ENCODE assay signal across 7 mouse cellular contexts in genomic region chr1:65010153-65010552, GRCm38 (mm10). TPM values are rescaled to one million over a fixed set of nuclear protein-coding genes. Genes with fewer than 3 reads are reported as not detected.
A peak's percentile ranks its signal among the peaks of the same experiment; 100 is the strongest.
DNase-seq lines count a peak whose midpoint lies in the region; ATAC-seq and TF ChIP-seq lines count a peak whose summit lies in the region.

No protein-coding gene starts in this region.

- H3K9ac ChIP-seq in forebrain, postnatal 0 days = no peak overlapping the region
- H3K9ac ChIP-seq in hindbrain, postnatal 0 days (replicated peaks; ENCODE audit: low read length) = no peak overlapping the region

- H3K4me1 ChIP-seq in forebrain, postnatal 0 days (ENCODE audit: insufficient read depth) = no peaks in the 10 kb centered on the region
- no peaks in the 10 kb centered on the region for H3K4me1 ChIP-seq in hindbrain, postnatal 0 days (ENCODE audit: insufficient read depth, low read length)

- peak; percentile 95 for ATAC-seq in forebrain, postnatal 0 days
- peak; percentile 90 for ATAC-seq in hindbrain, postnatal 0 days
- ATAC-seq in megakaryocyte-erythroid progenitor cell, adult 5-6 weeks (replicated peaks; ENCODE audit: low FRiP score, low TSS enrichment, poor library complexity, severe bottlenecking) = peak; percentile 98

- DNase-seq in NIH3T3 (ENCODE audit: low read depth) = peak; percentile 93
- DNase-seq in cerebellum, adult 11 months = peak; percentile 44
- DNase-seq in forebrain, postnatal 0 days = peak; percentile 87
- DNase-seq in hindbrain, postnatal 0 days (ENCODE audit: low spot score) = peak; percentile 94
- DNase-seq in layer of hippocampus, postnatal 36 days = peak; percentile 30 to 45
- peak; percentile 70 for DNase-seq in skeletal muscle tissue, adult 2 months (ENCODE audit: low read depth, low spot score)

- peak; percentile 99 for TF ChIP-seq CTCF in forebrain, postnatal 0 days (IDR thresholded peaks at IDR 0.05; ENCODE audit: low read depth)
- TF ChIP-seq CTCF in hindbrain, postnatal 0 days (IDR thresholded peaks at IDR 0.05; ENCODE audit: low read depth) = peak; percentile 99

- 11% methylated on average over 9 of the region's 9 CpGs for WGBS in forebrain, postnatal 0 days
- WGBS in hindbrain, postnatal 0 days = 10% methylated on average over 9 of the region's 9 CpGs

- H3K9me3 ChIP-seq in forebrain, postnatal 0 days (ENCODE audit: low read length) = no peaks in the 10 kb centered on the region
- no peaks in the 10 kb centered on the region for H3K9me3 ChIP-seq in hindbrain, postnatal 0 days (ENCODE audit: low read length)

- H3K27me3 ChIP-seq in forebrain, postnatal 0 days (ENCODE audit: insufficient read depth, low read length) = no peaks in the 10 kb centered on the region
- H3K27me3 ChIP-seq in hindbrain, postnatal 0 days (ENCODE audit: insufficient read depth, low read length) = no peaks in the 10 kb centered on the region

- H3K27ac ChIP-seq in forebrain, postnatal 0 days (ENCODE audit: low read depth, low read length) = no peak overlapping the region
- H3K27ac ChIP-seq in hindbrain, postnatal 0 days = no peak overlapping the region

- H3K4me2 ChIP-seq in forebrain, postnatal 0 days (ENCODE audit: low read depth) = no peak overlapping the region
- no peak overlapping the region for H3K4me2 ChIP-seq in hindbrain, postnatal 0 days (ENCODE audit: low read depth, low read length)

- no peaks in the 10 kb centered on the region for H3K36me3 ChIP-seq in forebrain, postnatal 0 days (ENCODE audit: insufficient read depth)
- no peaks in the 10 kb centered on the region for H3K36me3 ChIP-seq in hindbrain, postnatal 0 days (ENCODE audit: insufficient read depth, low read length)

- H3K4me3 ChIP-seq in forebrain, postnatal 0 days (ENCODE audit: low read depth, low read length) = no peak overlapping the region
- H3K4me3 ChIP-seq in hindbrain, postnatal 0 days (ENCODE audit: low read length) = no peak overlapping the region

RNA-seq across cellular contexts. Expression of gene Akr1cl, which starts 22.4 kb away (rescaled TPM):
- total RNA-seq in forebrain, postnatal 0 days (2014; rRNA removed) = not detected in 2 replicates
- polyA plus RNA-seq in forebrain, postnatal 0 days (2015; fragmentation: Nextera tagmentation; extraction: Ambion mirVana) = not detected in 2 replicates
- not detected in 2 replicates for total RNA-seq in hindbrain, postnatal 0 days (2014; rRNA removed)
- 0.10 and 0.13 TPM in 2 replicates for polyA plus RNA-seq in hindbrain, postnatal 0 days (2015; fragmentation: Nextera tagmentation; extraction: Ambion mirVana)
- total RNA-seq in layer of hippocampus, postnatal 36 days (2021) = not detected
- total RNA-seq in megakaryocyte-erythroid progenitor cell, adult 5-6 weeks (2014; fragmentation: Nextera tagmentation) = not detected in 2 replicates
- not detected in 2 replicates for total RNA-seq in megakaryocyte-erythroid progenitor cell, adult 5-6 weeks (2017)

RNA-seq across cellular contexts. Expression of gene Cryge, which starts 40.8 kb away (rescaled TPM):
- total RNA-seq in forebrain, postnatal 0 days (2014; rRNA removed) = not detected in 2 replicates
- not detected in 2 replicates for polyA plus RNA-seq in forebrain, postnatal 0 days (2015; fragmentation: Nextera tagmentation; extraction: Ambion mirVana)
- 1.7 TPM in 1 of 2 replicates, not detected in the other for total RNA-seq in hindbrain, postnatal 0 days (2014; rRNA removed)
- polyA plus RNA-seq in hindbrain, postnatal 0 days (2015; fragmentation: Nextera tagmentation; extraction: Ambion mirVana) = not detected in 2 replicates
- total RNA-seq in layer of hippocampus, postnatal 36 days (2021) = not detected
- total RNA-seq in megakaryocyte-erythroid progenitor cell, adult 5-6 weeks (2014; fragmentation: Nextera tagmentation) = not detected in 2 replicates
- not detected in 2 replicates for total RNA-seq in megakaryocyte-erythroid progenitor cell, adult 5-6 weeks (2017)

RNA-seq across cellular contexts. Expression of gene Crygd, which starts 53.1 kb away (rescaled TPM):
- total RNA-seq in forebrain, postnatal 0 days (2014; rRNA removed) = not detected in 2 replicates
- polyA plus RNA-seq in forebrain, postnatal 0 days (2015; fragmentation: Nextera tagmentation; extraction: Ambion mirVana) = not detected in 2 replicates
- not detected in 2 replicates for total RNA-seq in hindbrain, postnatal 0 days (2014; rRNA removed)
- not detected in 2 replicates for polyA plus RNA-seq in hindbrain, postnatal 0 days (2015; fragmentation: Nextera tagmentation; extraction: Ambion mirVana)
- total RNA-seq in layer of hippocampus, postnatal 36 days (2021) = not detected
- total RNA-seq in megakaryocyte-erythroid progenitor cell, adult 5-6 weeks (2014; fragmentation: Nextera tagmentation) = not detected in 2 replicates
- total RNA-seq in megakaryocyte-erythroid progenitor cell, adult 5-6 weeks (2017) = not detected in 2 replicates

RNA-seq across cellular contexts. Expression of gene Plekhm3, which starts 53.5 kb away (rescaled TPM):
- total RNA-seq in forebrain, postnatal 0 days (2014; rRNA removed) = 9.9 and 13.2 TPM in 2 replicates
- 2.5 and 5.3 TPM in 2 replicates for polyA plus RNA-seq in forebrain, postnatal 0 days (2015; fragmentation: Nextera tagmentation; extraction: Ambion mirVana)
- 12.4 and 22.4 TPM in 2 replicates for total RNA-seq in hindbrain, postnatal 0 days (2014; rRNA removed)
- polyA plus RNA-seq in hindbrain, postnatal 0 days (2015; fragmentation: Nextera tagmentation; extraction: Ambion mirVana) = 4.7 and 6.1 TPM in 2 replicates
- 10 to 100 TPM; 30.7 to 35.0 TPM for total RNA-seq in layer of hippocampus, postnatal 36 days (2021)
- 4.3 and 8.1 TPM in 2 replicates for total RNA-seq in megakaryocyte-erythroid progenitor cell, adult 5-6 weeks (2014; fragmentation: Nextera tagmentation)
- 1.8 and 5.6 TPM in 2 replicates for total RNA-seq in megakaryocyte-erythroid progenitor cell, adult 5-6 weeks (2017)

Comparison
In these comparisons a context has a peak if more than half of its experiments do, and no peak if none do; other contexts are left out.
1. DNase-seq: peak in every context shown above with its lines; median percentile 94 in hindbrain, postnatal 0 days; 93 in NIH3T3; 87 in forebrain, postnatal 0 days; 70 in skeletal muscle tissue, adult 2 months; 44 in cerebellum, adult 11 months; 38 in layer of hippocampus, postnatal 36 days.